Mouse (Mus musculus) G1E-ER4 (cell line): ENCODE data around the gene Hmcn2. TPM values are rescaled to one million over a fixed set of nuclear protein-coding genes. Genes with fewer than 3 reads are reported as not detected.

ENCODE experiments used
- GATA1 ChIP-seq: IDR thresholded peaks from one replicate; pipeline ENCODE4 v1.8.0; 2012; ENCODE audit warnings: low read length, inconsistent platforms
- polyA plus RNA-seq: library from polyadenylated mRNA; stranded (reverse); fragments of >175 nt; gene quantifications from 2 replicates; pipeline ENCODE4 v1.2.3, GENCODE M21; 2012

Gene Hmcn2
- not detected in 2 replicates for polyA plus RNA-seq

DNA sequence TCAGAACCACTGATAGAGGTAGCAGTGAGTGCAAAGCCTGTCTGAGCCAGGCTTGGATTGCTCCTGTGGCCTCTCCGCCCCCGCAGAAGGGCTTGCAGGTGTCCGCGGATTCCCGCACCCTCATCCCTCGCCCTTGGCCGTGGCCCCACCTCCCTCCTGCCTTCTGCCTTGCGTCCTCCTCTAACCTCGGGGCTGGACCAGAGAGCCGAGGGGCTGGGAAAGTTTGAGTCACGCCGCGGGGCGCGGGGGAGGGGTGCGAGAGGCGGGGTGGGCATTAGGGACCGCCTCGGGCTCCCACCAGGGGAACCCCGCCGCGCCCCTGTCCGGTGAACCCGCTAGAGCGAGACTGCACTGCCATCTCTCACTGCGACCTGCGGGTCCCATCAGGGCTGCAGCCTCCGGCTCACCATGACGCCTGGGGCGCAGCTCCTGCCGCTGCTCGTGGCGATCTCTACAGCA is at the start of gene Hmcn2:
Gene Hmcn2 (plus strand): TSS at position 409 of the 459 bp plus-strand sequence.
- TF ChIP-seq GATA1 = no peak

GRCm38 (mm10) chr2:31267447-31267846 is 46.8 kb upstream of the Hmcn2 start:
- TF ChIP-seq GATA1 = no peak

DNA sequence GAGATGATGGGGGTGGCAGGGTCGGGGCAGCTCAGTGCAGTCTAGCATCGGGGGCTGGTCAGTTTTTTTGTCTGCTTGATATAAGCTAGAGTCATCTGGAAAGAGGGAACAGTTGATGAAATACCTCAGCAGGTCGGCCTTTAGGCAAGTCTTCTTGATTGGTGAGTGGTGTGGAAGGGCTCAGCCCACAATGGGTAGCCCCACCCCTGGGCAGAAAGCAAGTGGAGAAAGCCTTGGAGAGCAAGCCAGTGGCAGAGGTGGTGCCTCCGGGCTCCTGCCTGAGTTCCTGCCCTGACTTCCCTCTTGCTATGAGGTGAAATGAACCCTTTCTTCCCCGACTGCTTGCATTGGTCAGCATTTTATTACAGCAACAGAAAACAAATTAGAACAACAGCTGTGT is 45.6 kb upstream of the Hmcn2 start:
- TF ChIP-seq GATA1 = no peak

DNA sequence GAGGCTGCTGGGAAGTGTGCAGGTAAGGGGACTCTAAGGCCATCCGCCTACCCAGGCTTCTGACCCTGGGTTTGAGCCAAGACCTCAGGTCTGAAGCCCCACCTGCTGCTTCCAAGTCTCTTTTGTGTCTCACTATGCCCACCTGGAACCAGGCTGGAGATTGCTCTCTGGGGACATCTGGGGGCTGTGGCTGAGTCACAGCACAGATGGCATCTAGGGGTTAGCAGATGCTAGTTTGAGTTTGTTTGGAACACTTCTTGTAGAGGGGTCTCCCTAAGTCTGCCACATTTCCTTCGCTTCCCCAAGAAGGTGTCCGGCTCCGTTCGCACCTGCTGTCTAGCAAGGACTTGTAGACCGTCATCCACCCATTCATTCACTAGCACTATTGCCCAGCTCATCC is 45.0 kb upstream of the Hmcn2 start:
- no peak for TF ChIP-seq GATA1

GRCm38 (mm10) chr2:31269847-31270246 is 44.4 kb upstream of the Hmcn2 start:
- no peak for TF ChIP-seq GATA1

- no peak for TF ChIP-seq GATA1
These were observed 43.7 kb upstream of the Hmcn2 start for GRCm38 (mm10) chr2:31270470-31270869.

GRCm38 (mm10) chr2:31271071-31271470 is 43.1 kb upstream of the Hmcn2 start:
- TF ChIP-seq GATA1 = no peak

DNA sequence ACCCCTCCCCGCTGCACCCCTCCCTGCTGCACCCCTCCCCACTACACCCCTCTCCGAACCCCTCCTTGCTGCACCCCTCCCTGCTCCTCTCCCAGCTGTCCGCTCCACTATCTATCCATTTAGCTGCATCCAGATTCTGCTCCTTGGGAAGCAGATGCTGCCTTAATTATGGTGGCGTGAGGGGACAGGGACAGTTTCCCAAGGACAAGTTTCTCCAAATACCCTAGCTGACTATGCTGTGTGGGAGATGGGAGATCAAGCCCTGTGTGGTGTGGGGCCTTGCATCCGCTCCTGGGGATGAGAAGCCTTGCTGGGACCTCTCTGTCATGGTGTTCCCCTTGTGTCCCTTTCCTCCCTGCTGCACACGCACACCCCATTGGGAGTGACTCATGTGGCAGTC is 39.2 kb upstream of the Hmcn2 start:
- TF ChIP-seq GATA1 = no peak

DNA sequence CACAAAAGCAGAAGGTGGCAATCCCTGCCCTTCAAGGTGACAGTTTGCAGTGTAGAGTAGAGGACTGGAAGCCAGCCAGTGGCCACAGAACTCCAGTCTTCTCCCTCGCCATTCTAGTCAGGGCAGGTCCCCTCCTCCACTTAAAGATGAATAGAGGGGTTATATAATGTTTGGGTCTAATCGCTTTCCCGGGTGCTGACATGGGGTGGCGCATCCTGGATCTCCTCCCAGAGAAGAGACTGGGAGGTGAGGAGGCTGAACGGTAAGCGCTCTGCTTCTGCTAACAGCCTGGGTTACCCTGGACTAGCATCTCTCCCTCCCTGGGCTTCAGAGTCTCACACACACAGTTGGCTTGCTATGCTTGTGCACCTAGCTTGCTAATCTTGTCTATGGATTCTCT is 36.4 kb upstream of the Hmcn2 start:
- no peak for TF ChIP-seq GATA1

DNA sequence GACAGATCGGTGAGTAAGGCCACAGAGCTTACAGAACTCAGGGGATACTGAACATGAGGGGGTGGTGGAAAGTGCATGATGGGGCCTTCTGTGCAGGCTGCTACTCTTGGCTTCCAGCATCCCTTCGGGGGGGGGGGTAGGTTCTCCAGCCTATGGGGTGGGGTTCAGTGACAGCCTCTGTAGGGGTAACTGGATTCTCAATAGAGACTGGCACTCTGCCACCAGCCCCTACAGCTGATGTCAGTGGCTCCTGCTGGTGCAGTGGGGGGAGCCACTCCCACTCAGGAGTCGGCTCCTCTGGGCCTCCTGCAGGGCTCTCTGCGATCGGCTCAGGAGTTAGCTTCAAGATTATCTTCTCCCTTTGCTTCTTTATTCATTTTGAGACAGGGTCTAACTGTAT is 35.7 kb upstream of the Hmcn2 start:
- TF ChIP-seq GATA1 = no peak

- no peak for TF ChIP-seq GATA1
These were observed 33.1 kb upstream of the Hmcn2 start for GRCm38 (mm10) chr2:31281138-31281537.

DNA sequence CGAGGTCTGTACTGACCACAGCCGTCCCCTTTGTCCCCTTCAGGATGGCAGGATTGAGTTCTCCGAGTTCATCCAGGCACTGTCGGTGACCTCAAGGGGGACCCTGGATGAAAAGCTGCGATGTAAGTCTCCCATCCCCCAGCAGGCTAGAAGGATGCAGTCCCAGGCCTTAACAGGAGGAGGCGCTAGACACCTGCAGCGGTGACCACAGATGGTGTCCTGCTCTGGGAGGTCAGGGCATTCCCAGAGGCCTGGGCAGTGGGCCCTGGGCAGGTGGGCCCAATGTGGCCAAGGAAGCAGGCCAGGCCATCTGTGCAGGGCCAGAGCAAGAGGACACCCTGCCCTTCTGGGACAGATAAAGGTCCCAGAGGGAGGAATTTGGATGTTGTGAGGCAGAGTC is 31.9 kb upstream of the Hmcn2 start:
- TF ChIP-seq GATA1 = no peak

GRCm38 (mm10) chr2:31282880-31283279 is 31.3 kb upstream of the Hmcn2 start:
- no peak for TF ChIP-seq GATA1

DNA sequence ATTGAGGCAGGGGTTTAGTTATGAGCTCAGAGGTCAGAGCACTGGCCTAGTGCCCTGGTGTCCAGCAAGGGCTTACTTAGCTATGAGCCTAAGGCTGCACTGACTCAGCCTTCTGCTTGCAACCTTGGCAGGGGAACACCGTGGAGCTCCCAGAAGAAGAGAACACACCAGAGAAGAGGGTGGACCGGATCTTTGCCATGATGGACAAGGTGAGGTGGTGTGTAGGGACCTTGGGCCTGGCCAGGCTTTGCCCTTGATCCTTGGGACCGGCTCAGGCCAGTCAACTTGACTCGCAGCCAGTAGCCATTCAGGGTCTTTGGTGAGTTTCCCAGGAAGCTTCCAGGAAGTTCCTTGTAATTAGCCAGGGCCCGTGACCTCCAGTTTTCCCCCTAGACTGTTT is 29.7 kb upstream of the Hmcn2 start:
- no peak for TF ChIP-seq GATA1

GRCm38 (mm10) chr2:31291421-31291820 is 22.8 kb upstream of the Hmcn2 start:
- no peak for TF ChIP-seq GATA1

GRCm38 (mm10) chr2:31294985-31295384 is 19.2 kb upstream of the Hmcn2 start:
- TF ChIP-seq GATA1 = no peak

DNA sequence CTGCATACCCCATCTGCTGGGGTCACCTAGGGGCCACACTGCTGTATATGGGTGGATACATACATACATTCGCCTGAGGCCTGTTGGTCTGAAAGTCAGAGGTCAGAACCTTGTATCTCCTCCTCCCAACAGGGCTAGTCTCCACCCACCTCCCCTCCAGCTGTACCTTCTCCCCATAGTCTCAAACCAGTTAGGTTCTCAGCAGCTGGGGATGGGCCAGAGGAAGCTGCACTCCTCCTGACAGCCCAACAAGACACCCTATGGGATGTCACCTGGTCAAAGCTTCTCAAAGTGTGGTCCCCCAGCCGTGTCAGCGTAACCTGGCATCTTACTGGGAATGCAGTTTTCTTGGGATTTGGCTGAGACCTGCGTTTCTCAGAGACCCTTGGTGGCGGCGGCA is 17.8 kb upstream of the Hmcn2 start:
- no peak for TF ChIP-seq GATA1

DNA sequence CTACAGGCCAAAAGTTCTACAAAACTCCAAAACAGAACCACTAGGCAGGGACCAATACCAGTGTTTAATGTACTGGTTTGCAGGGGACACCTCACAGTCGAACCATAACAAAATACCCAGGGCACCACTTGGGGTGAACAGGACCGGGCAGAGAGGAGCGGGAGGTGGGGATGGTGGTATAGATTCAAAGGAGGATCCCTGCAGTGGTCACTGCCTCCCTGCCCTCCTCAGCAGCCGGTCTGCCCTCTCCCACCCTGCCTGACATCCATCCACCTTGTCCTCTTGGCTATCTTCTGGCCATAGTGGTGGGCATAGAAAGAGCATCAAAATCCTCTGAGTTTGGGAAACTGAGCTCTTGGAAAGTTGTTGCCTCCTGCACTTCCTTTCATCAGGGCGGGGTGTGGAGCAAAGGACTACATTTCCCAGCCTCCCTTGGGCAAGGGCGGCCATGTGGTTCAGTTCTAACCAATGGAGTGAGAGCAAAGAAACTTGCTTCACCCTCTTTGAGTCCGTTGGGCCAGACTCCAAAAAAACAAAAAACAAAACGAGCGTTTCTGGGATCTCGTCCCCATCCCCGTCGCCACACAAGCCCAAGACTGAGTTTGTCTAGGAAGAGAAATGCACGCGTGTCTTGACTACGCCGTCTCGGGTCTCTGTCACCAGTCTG is 16.5 kb upstream of the Hmcn2 start:
- no peak for TF ChIP-seq GATA1
